Mouse (Mus musculus) testis, adult 2 months (tissue): Measurements from ENCODE around the gene Jagn1.
A peak's percentile ranks its signal among the peaks of the same experiment; 100 is the strongest.

Experiments used
- CTCF ChIP-seq: fragments of 200-500 bp; IDR thresholded peaks from 2 replicates; pipeline ENCODE4 v1.5.1; 2012; ENCODE audit warnings: low read depth, mild to moderate bottlenecking, inconsistent platforms, low read length, moderate library complexity; ENCODE audit not compliant: control insufficient read depth, insufficient read depth, insufficient replicate concordance
- POLR2A ChIP-seq: fragments of 200-500 bp; IDR thresholded peaks from 2 replicates; pipeline ENCODE4 v1.6.1; 2012; ENCODE audit warnings: low read depth, mild to moderate bottlenecking, inconsistent platforms, low read length, moderate library complexity; ENCODE audit not compliant: control insufficient read depth

GRCm38 (mm10) chr6:113427397-113427796 is 15.0 kb upstream of the Jagn1 start:
- no peak for TF ChIP-seq POLR2A
- peak; percentile 71; the same call in 1 of the 2 replicates for TF ChIP-seq CTCF
